In the genomic region with DNA sequence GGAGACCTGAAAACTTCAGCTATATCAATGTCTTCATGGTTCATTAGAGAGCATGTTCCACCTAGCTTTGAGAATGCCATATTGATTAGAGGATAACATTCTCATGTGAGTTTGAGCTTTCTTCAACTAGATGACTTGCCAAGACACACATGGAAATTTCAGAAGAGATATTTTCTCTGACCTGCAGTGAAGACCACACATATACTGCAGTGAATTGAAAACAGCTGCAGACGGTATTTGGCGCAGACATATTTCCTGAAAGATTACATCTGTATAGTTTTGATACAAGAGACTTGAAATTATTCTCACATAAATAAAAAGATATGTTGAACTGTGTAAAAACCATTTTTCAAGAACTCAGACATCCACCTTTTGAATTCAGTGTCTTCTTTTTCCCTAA, we compare ENCODE assay signal across 28 mouse cellular contexts.
DNase-seq lines count a peak whose midpoint lies in the region; ATAC-seq and TF ChIP-seq lines count a peak whose summit lies in the region.
"Had no signal": no experiment of that assay in that cellular context is flagged by ENCODE, and none has a peak within 500 bp of the region (broad histone marks: within the 10 kb centered on the region; RNA-seq: fewer than 3 reads in every experiment).

No protein-coding gene starts in this region.

- no peaks in the 10 kb centered on the region for H3K4me1 ChIP-seq in embryonic facial prominence, embryonic 11.5 days (ENCODE audit: control insufficient read depth, insufficient read depth, low read length)
- no peaks in the 10 kb centered on the region for H3K4me1 ChIP-seq in embryonic facial prominence, embryonic 10.5 days
- no peaks in the 10 kb centered on the region for H3K4me1 ChIP-seq in kidney, postnatal 0 days (replicated peaks; ENCODE audit: insufficient read depth, low read length)
- no peaks in the 10 kb centered on the region for H3K4me1 ChIP-seq in lung, embryonic 14.5 days (ENCODE audit: insufficient read depth)
- H3K4me1 ChIP-seq: embryonic facial prominence, embryonic 12.5 days; embryonic facial prominence, embryonic 15.5 days; forebrain, embryonic 10.5 days; forebrain, embryonic 12.5 days had no signal

- no peak overlapping the region for H3K27ac ChIP-seq in embryonic facial prominence, embryonic 11.5 days (replicated peaks; ENCODE audit: low read depth, low read length)
- no peak overlapping the region for H3K27ac ChIP-seq in embryonic facial prominence, embryonic 10.5 days (replicated peaks)
- no peak overlapping the region for H3K27ac ChIP-seq in kidney, postnatal 0 days
- no peak overlapping the region for H3K27ac ChIP-seq in lung, embryonic 14.5 days (ENCODE audit: low read depth)
- H3K27ac ChIP-seq: embryonic facial prominence, embryonic 12.5 days; embryonic facial prominence, embryonic 15.5 days; forebrain, embryonic 10.5 days; forebrain, embryonic 12.5 days had no signal

- H3K4me3 ChIP-seq in embryonic facial prominence, embryonic 11.5 days (ENCODE audit: low read depth, low read length), result no peak overlapping the region
- H3K4me3 ChIP-seq in embryonic facial prominence, embryonic 10.5 days, result no peak overlapping the region
- no peak overlapping the region for H3K4me3 ChIP-seq in kidney, postnatal 0 days (replicated peaks; ENCODE audit: low read depth, low read length)
- H3K4me3 ChIP-seq in lung, embryonic 14.5 days (ENCODE audit: low read depth, low read length), result no peak overlapping the region
- H3K4me3 ChIP-seq: embryonic facial prominence, embryonic 12.5 days; embryonic facial prominence, embryonic 15.5 days; erythroblast, embryonic 14.5 days; forebrain, embryonic 10.5 days; forebrain, embryonic 12.5 days had no signal

- WGBS in embryonic facial prominence, embryonic 11.5 days, result 52% methylated on average over 2 of the region's 2 CpGs
- WGBS in embryonic facial prominence, embryonic 10.5 days, result 71% methylated on average over 2 of the region's 2 CpGs
- WGBS in kidney, postnatal 0 days, result 47% methylated on average over 2 of the region's 2 CpGs
- 41% methylated on average over 2 of the region's 2 CpGs for WGBS in lung, embryonic 14.5 days

- peak; percentile 64 for DNase-seq in embryonic facial prominence, embryonic 11.5 days (ENCODE audit: low spot score)
- no peak for DNase-seq in embryonic facial prominence, embryonic 10.5 days (ENCODE audit: low spot score)
- peak; percentile 16 for DNase-seq in kidney, postnatal 0 days (ENCODE audit: low spot score)
- no peak for DNase-seq in kidney, adult 9 months
- peak; percentile 18 for DNase-seq in lung, embryonic 14.5 days
- DNase-seq in lung, postnatal 36 days, result no peak
- no peak for DNase-seq in layer of hippocampus, adult 9-11 months
- DNase-seq: adrenal gland, adult 8-10 months; adrenal gland, postnatal 14 days; adrenal gland, postnatal 36 days; B cell, adult 2 months; cerebellum, adult 11-12 months; cerebellum, adult 2 months; cerebellum, adult 9-10 months; cerebellum, postnatal 10 days; cerebellum, postnatal 25 days had no signal

- no peak overlapping the region for H3K4me2 ChIP-seq in embryonic facial prominence, embryonic 11.5 days (ENCODE audit: low read depth, low read length)
- H3K4me2 ChIP-seq in kidney, postnatal 0 days (ENCODE audit: low read length), result no peak overlapping the region
- no peak overlapping the region for H3K4me2 ChIP-seq in lung, embryonic 14.5 days
- H3K4me2 ChIP-seq: embryonic facial prominence, embryonic 12.5 days; embryonic facial prominence, embryonic 15.5 days; forebrain, embryonic 12.5 days had no signal

- no peaks in the 10 kb centered on the region for H3K36me3 ChIP-seq in embryonic facial prominence, embryonic 11.5 days (replicated peaks; ENCODE audit: control insufficient read depth, insufficient read depth, low read depth, low read length)
- H3K36me3 ChIP-seq in embryonic facial prominence, embryonic 10.5 days (replicated peaks), result no peaks in the 10 kb centered on the region
- H3K36me3 ChIP-seq in kidney, postnatal 0 days (ENCODE audit: insufficient read depth, low read length), result no peaks in the 10 kb centered on the region
- H3K36me3 ChIP-seq in lung, embryonic 14.5 days (ENCODE audit: insufficient read depth), result no peaks in the 10 kb centered on the region
- H3K36me3 ChIP-seq: embryonic facial prominence, embryonic 12.5 days; embryonic facial prominence, embryonic 15.5 days; forebrain, embryonic 10.5 days; forebrain, embryonic 12.5 days; G1E had no signal

- ATAC-seq in embryonic facial prominence, embryonic 11.5 days (replicated peaks; ENCODE audit: insufficient number of reproducible peaks, low FRiP score, low TSS enrichment, low read depth), result no peak
- no peak for ATAC-seq in kidney, postnatal 0 days (replicated peaks; ENCODE audit: low FRiP score, low read depth)
- no peak for ATAC-seq in lung, embryonic 14.5 days (ENCODE audit: insufficient read depth)
- ATAC-seq: activated CD4-positive, CD25-positive, alpha-beta regulatory T cell, adult 4 months; CD4-positive, CD25-positive, alpha-beta regulatory T cell, adult 4 months; forebrain, embryonic 14.5 days; forebrain, embryonic 16.5 days; Patski had no signal

- no peak overlapping the region for H3K9ac ChIP-seq in embryonic facial prominence, embryonic 11.5 days (replicated peaks; ENCODE audit: low read length)
- no peak overlapping the region for H3K9ac ChIP-seq in kidney, postnatal 0 days (ENCODE audit: low read depth, low read length)
- H3K9ac ChIP-seq in lung, embryonic 14.5 days, result no peak overlapping the region
- H3K9ac ChIP-seq: embryonic facial prominence, embryonic 12.5 days; embryonic facial prominence, embryonic 15.5 days; forebrain, embryonic 12.5 days had no signal

- H3K9me3 ChIP-seq in embryonic facial prominence, embryonic 11.5 days (replicated peaks; ENCODE audit: control insufficient read depth, low read length), result no peaks in the 10 kb centered on the region
- H3K9me3 ChIP-seq in embryonic facial prominence, embryonic 10.5 days, result no peaks in the 10 kb centered on the region
- no peaks in the 10 kb centered on the region for H3K9me3 ChIP-seq in kidney, postnatal 0 days (replicated peaks; ENCODE audit: low read length)
- H3K9me3 ChIP-seq in lung, embryonic 14.5 days (ENCODE audit: low read depth, low read length), result no peaks in the 10 kb centered on the region
- H3K9me3 ChIP-seq: embryonic facial prominence, embryonic 12.5 days; embryonic facial prominence, embryonic 15.5 days; forebrain, embryonic 10.5 days; forebrain, embryonic 12.5 days; G1E had no signal

- no peak for TF ChIP-seq CTCF in kidney, postnatal 0 days (IDR thresholded peaks at IDR 0.05; ENCODE audit: low read depth)
- TF ChIP-seq CTCF in lung, embryonic 14.5 days (IDR thresholded peaks at IDR 0.05; ENCODE audit: low read depth), result no peak

- H3K27me3 ChIP-seq in embryonic facial prominence, embryonic 11.5 days (ENCODE audit: control insufficient read depth, insufficient read depth, low read length), result no peaks in the 10 kb centered on the region
- no peaks in the 10 kb centered on the region for H3K27me3 ChIP-seq in embryonic facial prominence, embryonic 10.5 days (replicated peaks; ENCODE audit: low read depth, poor library complexity, severe bottlenecking)
- no peaks in the 10 kb centered on the region for H3K27me3 ChIP-seq in kidney, postnatal 0 days (ENCODE audit: insufficient read depth, low read length)
- H3K27me3 ChIP-seq in lung, embryonic 14.5 days (ENCODE audit: insufficient read depth, low read length), result no peaks in the 10 kb centered on the region
- H3K27me3 ChIP-seq: CH12.LX; embryonic facial prominence, embryonic 12.5 days; embryonic facial prominence, embryonic 15.5 days; forebrain, embryonic 12.5 days; Patski had no signal

Comparison
In these comparisons a context has a peak if more than half of its experiments do, and no peak if none do; other contexts are left out.
1. DNase-seq: peak in embryonic facial prominence, embryonic 11.5 days (single experiment), kidney, postnatal 0 days (single experiment) and lung, embryonic 14.5 days (single experiment); none in embryonic facial prominence, embryonic 10.5 days (single experiment), kidney, adult 9 months (single experiment), lung, postnatal 36 days (single experiment) and layer of hippocampus, adult 9-11 months (single experiment).